Mouse (Mus musculus) megakaryocyte, embryonic 14.5 days (primary cell): ENCODE results near the gene Apoc1.

Experiments
- FLI1 ChIP-seq: IDR thresholded peaks from 2 replicates; pipeline ENCODE4 v1.6.1; 2012; ENCODE audit warnings: low read length, inconsistent platforms, mixed read lengths
- GATA1 ChIP-seq: IDR thresholded peaks from 3 replicates; pipeline ENCODE4 v1.6.1; 2012; ENCODE audit warnings: mixed read lengths, low read length, inconsistent platforms, borderline replicate concordance

GRCm38 (mm10) chr7:19740269-19740668, 47.8 kb upstream of the Apoc1 start:
- TF ChIP-seq GATA1 (no peak), FLI1 (no peak)
